8 mouse cellular contexts compared by ENCODE assay signal in the genomic region with DNA sequence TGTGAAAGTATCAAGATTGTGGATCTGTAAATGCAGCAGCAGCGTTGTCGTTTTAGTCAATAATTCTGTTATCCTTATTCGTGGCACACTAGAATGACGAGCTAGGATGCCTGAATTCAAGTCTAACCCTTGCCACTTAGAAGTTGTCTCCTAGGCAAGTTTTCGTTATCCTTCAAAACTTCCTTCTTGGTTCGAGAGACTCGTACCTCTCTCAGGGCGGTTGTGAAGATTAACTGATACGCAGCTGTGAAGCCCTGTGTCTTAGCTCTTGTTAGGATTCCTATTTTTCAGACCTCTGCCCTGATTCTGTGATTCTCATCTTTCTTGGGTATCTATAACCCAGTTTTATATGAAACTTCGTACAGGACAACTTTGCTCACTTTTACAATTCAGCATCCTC. TPM values are rescaled to one million over a fixed set of nuclear protein-coding genes. Genes with fewer than 3 reads are reported as not detected.
DNase-seq lines count a peak whose midpoint lies in the region; ATAC-seq and TF ChIP-seq lines count a peak whose summit lies in the region.

No protein-coding gene starts in this region.

- WGBS in cerebellum, adult 2 months, result 42% methylated on average over 10 of the region's 10 CpGs
- 58% methylated on average over 10 of the region's 10 CpGs for WGBS in limb, embryonic 13.5 days
- WGBS in stomach, embryonic 16.5 days, result 41% methylated on average over 10 of the region's 10 CpGs

- no peak for TF ChIP-seq CTCF in cerebellum, adult 2 months (IDR thresholded peaks at IDR 0.05; ENCODE audit: borderline replicate concordance, insufficient read depth, low read depth, low read length)

- H3K4me1 ChIP-seq in cerebellum, adult 2 months (ENCODE audit: control insufficient read depth, insufficient read depth, low read length), result no peaks in the 10 kb centered on the region
- H3K4me1 ChIP-seq in megakaryocyte, embryonic 14.5 days, result peaks cover 49% of the 10 kb centered on the region
- peaks cover 32% of the 10 kb centered on the region for H3K4me1 ChIP-seq in limb, embryonic 13.5 days
- H3K4me1 ChIP-seq in stomach, embryonic 16.5 days (ENCODE audit: control insufficient read depth, insufficient read depth, low read length), result peaks cover 15% of the 10 kb centered on the region

- H3K36me3 ChIP-seq in megakaryocyte, embryonic 14.5 days (replicated peaks; ENCODE audit: low read length), result peaks cover 26% of the 10 kb centered on the region
- H3K36me3 ChIP-seq in limb, embryonic 13.5 days, result peaks cover 8% of the 10 kb centered on the region
- no peaks in the 10 kb centered on the region for H3K36me3 ChIP-seq in stomach, embryonic 16.5 days (ENCODE audit: control insufficient read depth, insufficient read depth, low read length)

- no peaks in the 10 kb centered on the region for H3K27me3 ChIP-seq in cerebellum, adult 2 months (ENCODE audit: control insufficient read depth, insufficient read depth, low read length)
- no peaks in the 10 kb centered on the region for H3K27me3 ChIP-seq in megakaryocyte, embryonic 14.5 days (replicated peaks)
- no peaks in the 10 kb centered on the region for H3K27me3 ChIP-seq in limb, embryonic 13.5 days
- H3K27me3 ChIP-seq in stomach, embryonic 16.5 days (ENCODE audit: control insufficient read depth, insufficient read depth, low read length), result no peaks in the 10 kb centered on the region

- no peak for ATAC-seq in megakaryocyte, adult 5-6 weeks (ENCODE audit: poor library complexity, severe bottlenecking)
- no peak for ATAC-seq in limb, embryonic 13.5 days (ENCODE audit: low FRiP score, low read depth)
- no peak for ATAC-seq in stomach, embryonic 16.5 days (ENCODE audit: insufficient read depth, low FRiP score)

- H3K9me3 ChIP-seq in megakaryocyte, embryonic 14.5 days, result no peaks in the 10 kb centered on the region
- no peaks in the 10 kb centered on the region for H3K9me3 ChIP-seq in limb, embryonic 13.5 days
- no peaks in the 10 kb centered on the region for H3K9me3 ChIP-seq in stomach, embryonic 16.5 days (replicated peaks; ENCODE audit: control insufficient read depth, low read length)

- peak overlapping the region; percentile 89 for H3K4me2 ChIP-seq in limb, embryonic 13.5 days (replicated peaks)
- H3K4me2 ChIP-seq in stomach, embryonic 16.5 days (ENCODE audit: low read depth, low read length), result peak overlapping the region; percentile 67

- no peak for DNase-seq in cerebellum, adult 2 months
- DNase-seq in cerebellum, adult 9-10 months, result no peak
- DNase-seq in adrenal gland, postnatal 4 days (ENCODE audit: low spot score in 2 of 2), result no peak
- DNase-seq in thymus, postnatal 10 days (ENCODE audit: low spot score in 2 of 2), result no peak

- no peak overlapping the region for H3K27ac ChIP-seq in cerebellum, adult 2 months (ENCODE audit: insufficient read depth, low read length)
- H3K27ac ChIP-seq in limb, embryonic 13.5 days, result no peak overlapping the region
- no peak overlapping the region for H3K27ac ChIP-seq in stomach, embryonic 16.5 days (ENCODE audit: low read length)

- peak overlapping the region; percentile 98 for H3K4me3 ChIP-seq in cerebellum, adult 2 months (replicated peaks; ENCODE audit: insufficient read depth, low read depth, low read length)
- H3K4me3 ChIP-seq in megakaryocyte, embryonic 14.5 days (replicated peaks), result peak overlapping the region; percentile 99
- H3K4me3 ChIP-seq in limb, embryonic 13.5 days, result peak overlapping the region; percentile 80
- H3K4me3 ChIP-seq in stomach, embryonic 16.5 days (replicated peaks; ENCODE audit: low read length), result peak overlapping the region; percentile 91

- H3K9ac ChIP-seq in limb, embryonic 13.5 days, result peak overlapping the region; percentile 25; the same call in 1 of the 2 replicates
- H3K9ac ChIP-seq in stomach, embryonic 16.5 days (ENCODE audit: low read length), result peak overlapping the region; percentile 93; the same call in 1 of the 2 replicates

- TF ChIP-seq POLR2A in cerebellum, adult 2 months (IDR thresholded peaks at IDR 0.05; ENCODE audit: borderline replicate concordance, insufficient read depth, low read length), result no peak

RNA-seq across cellular contexts. Expression of a gene that starts 0.8 kb away (rescaled TPM):
- polyA plus RNA-seq in cerebellum, adult 2 months (2012; rRNA removed), result 34.7 and 35.0 TPM in 2 replicates
- polyA plus RNA-seq in megakaryocyte, embryonic 14.5 days (2012; ENCODE audit: insufficient read depth, low replicate concordance), result 6.8 and 7.9 TPM in 2 replicates
- 20.9 and 23.0 TPM in 2 replicates for total RNA-seq in megakaryocyte, adult 5-6 weeks (2015)
- 31.7 and 34.3 TPM in 2 replicates for total RNA-seq in megakaryocyte, adult 5-6 weeks (2017)
- 28.7 and 28.8 TPM in 2 replicates for polyA plus RNA-seq in limb, embryonic 13.5 days (2015; fragmentation: Nextera tagmentation; extraction: Ambion mirVana)
- 26.1 and 27.0 TPM in 2 replicates for polyA plus RNA-seq in stomach, embryonic 16.5 days (2015; fragmentation: Nextera tagmentation; extraction: Ambion mirVana)
- 10 to 100 TPM; 37.4 to 38.1 TPM for total RNA-seq in adrenal gland, postnatal 4 days (2021)

RNA-seq across cellular contexts. Expression of a gene that starts 1.1 kb away (rescaled TPM):
- polyA plus RNA-seq in cerebellum, adult 2 months (2012; rRNA removed), result 26.4 and 27.0 TPM in 2 replicates
- 0.78 and 14.2 TPM in 2 replicates for polyA plus RNA-seq in megakaryocyte, embryonic 14.5 days (2012; ENCODE audit: insufficient read depth, low replicate concordance)
- total RNA-seq in megakaryocyte, adult 5-6 weeks (2015), result 30.1 and 35.1 TPM in 2 replicates
- total RNA-seq in megakaryocyte, adult 5-6 weeks (2017), result 31.8 and 42.7 TPM in 2 replicates
- polyA plus RNA-seq in limb, embryonic 13.5 days (2015; fragmentation: Nextera tagmentation; extraction: Ambion mirVana), result 93.8 and 93.9 TPM in 2 replicates
- polyA plus RNA-seq in stomach, embryonic 16.5 days (2015; fragmentation: Nextera tagmentation; extraction: Ambion mirVana), result 85.8 and 92.1 TPM in 2 replicates
- total RNA-seq in adrenal gland, postnatal 4 days (2021), result 10 to 100 TPM; 48.5 to 49.9 TPM
